Mouse (Mus musculus) neural tube, embryonic 13.5 days (tissue): Measurements from ENCODE around the gene D10Jhu81e. TPM values are rescaled to one million over a fixed set of nuclear protein-coding genes. Genes with fewer than 3 reads are reported as not detected.
"Not testable (repeated sequence)": the region's sequence is repeated elsewhere in the genome, so short reads cannot be mapped to it uniquely, and the experiment has no call there.

Experiments used
- ATAC-seq: fragments of 200-750 bp; cut with Nextera tagmentation; 2 replicates; pipeline ENCODE4 v1.8.0; 2017; ENCODE audit warnings: low read depth, mild to moderate bottlenecking, moderate TSS enrichment, moderate library complexity
- H3K27ac ChIP-seq: fragments of 300-500 bp; sonication (generic); replicated peaks from 2 replicates; pipeline ENCODE4 v1.5.1; 2015; ENCODE audit warnings: moderate library complexity, mild to moderate bottlenecking, inconsistent platforms
- H3K27me3 ChIP-seq: fragments of 300-500 bp; sonication (generic); 2 replicates; pipeline ENCODE4 v1.6.1; 2015; ENCODE audit warnings: mild to moderate bottlenecking, inconsistent platforms
- H3K36me3 ChIP-seq: fragments of 300-500 bp; sonication (generic); 2 replicates; pipeline ENCODE4 v1.6.1; 2015; ENCODE audit warnings: mild to moderate bottlenecking, inconsistent platforms
- H3K4me1 ChIP-seq: fragments of 300-500 bp; sonication (generic); replicated peaks from 2 replicates; pipeline ENCODE4 v1.6.1; 2015; ENCODE audit warnings: inconsistent platforms
- H3K4me2 ChIP-seq: fragments of 300-500 bp; sonication (generic); 2 replicates; pipeline ENCODE4 v1.6.1; 2015; ENCODE audit warnings: inconsistent platforms, mild to moderate bottlenecking, moderate library complexity
- H3K4me3 ChIP-seq: fragments of 300-500 bp; sonication (generic); 2 replicates; pipeline ENCODE4 v1.5.1; 2015; ENCODE audit warnings: mild to moderate bottlenecking, inconsistent platforms
- H3K9ac ChIP-seq: fragments of 300-500 bp; sonication (generic); 2 replicates; pipeline ENCODE4 v1.6.1; 2015; ENCODE audit warnings: moderate library complexity, mild to moderate bottlenecking, inconsistent platforms
- H3K9me3 ChIP-seq: fragments of 300-500 bp; sonication (generic); 2 replicates; pipeline ENCODE4 v1.6.1; 2016; ENCODE audit warnings: inconsistent platforms
- WGBS: fragments of 180-500 bp; shearing (Covaris S2); methylation state at CpG from one replicate; pipeline ENCODE4 v1.1.7; 2015; 5-methylcytosine and 5-hydroxymethylcytosine counted together
- polyA plus RNA-seq: library from polyadenylated mRNA; unstranded; fragments of >200 nt; fragmentation: Nextera tagmentation; extraction: Ambion mirVana; gene quantifications from 2 replicates; pipeline ENCODE4 v1.2.1, GENCODE M21; 2015

Gene D10Jhu81e
- polyA plus RNA-seq, 1 experiment from 2014 or later, result 20.8 TPM

GRCm38 (mm10) chr10:78138812-78139523, 30.6 kb downstream of the D10Jhu81e start:
- 68% methylated on average over 14 of the region's 14 CpGs for WGBS
- Histone ChIP-seq H3K27me3 (no peaks in the 10 kb centered on the region), H3K9ac (no peak overlapping the region), H3K4me1 (peaks cover 15% of the 10 kb centered on the region), H3K36me3 (no peaks in the 10 kb centered on the region), H3K4me3 (no peak overlapping the region), H3K9me3 (no peaks in the 10 kb centered on the region), H3K4me2 (no peak overlapping the region), H3K27ac (no peak overlapping the region; the same call in 1 of the 2 replicates)
- no peak for ATAC-seq

- WGBS, result 84% methylated on average over 3 of the region's 3 CpGs
- Histone ChIP-seq H3K9me3 (no peaks in the 10 kb centered on the region), H3K4me2 (no peak overlapping the region), H3K4me1 (peaks cover 15% of the 10 kb centered on the region), H3K4me3 (no peak overlapping the region), H3K27ac (no peak overlapping the region), H3K9ac (no peak overlapping the region), H3K36me3 (no peaks in the 10 kb centered on the region), H3K27me3 (no peaks in the 10 kb centered on the region)
- ATAC-seq, result no peak
These were observed 32.4 kb downstream of the D10Jhu81e start for GRCm38 (mm10) chr10:78137191-78137590.

- ATAC-seq, result no peak
- H3K36me3 ChIP-seq, result no peaks in the 10 kb centered on the region
- H3K4me3 ChIP-seq, result no peak overlapping the region
- peaks cover 15% of the 10 kb centered on the region for H3K4me1 ChIP-seq
- WGBS, result 79% methylated on average over 5 of the region's 5 CpGs
- no peaks in the 10 kb centered on the region for H3K27me3 ChIP-seq
- H3K9me3 ChIP-seq, result no peaks in the 10 kb centered on the region
- no peak overlapping the region for H3K9ac ChIP-seq
- no peak overlapping the region for H3K4me2 ChIP-seq
- no peak overlapping the region for H3K27ac ChIP-seq
These were observed 33.6 kb downstream of the D10Jhu81e start for GRCm38 (mm10) chr10:78135947-78136346.

- WGBS, result 14% methylated on average over 14 of the region's 14 CpGs
- Histone ChIP-seq H3K27me3 (no peaks in the 10 kb centered on the region), H3K9ac (peak overlapping the region; percentile 34; the same call in 1 of the 2 replicates), H3K27ac (no peak overlapping the region), H3K4me3 (no peak overlapping the region), H3K9me3 (no peaks in the 10 kb centered on the region), H3K4me1 (peaks cover 15% of the 10 kb centered on the region), H3K4me2 (peak overlapping the region; percentile 39), H3K36me3 (no peaks in the 10 kb centered on the region)
- peak; percentile 55; the same call in 1 of the 2 replicates for ATAC-seq
These were observed 34.4 kb downstream of the D10Jhu81e start for GRCm38 (mm10) chr10:78134975-78135798.

GRCm38 (mm10) chr10:78134400-78134799, 35.2 kb downstream of the D10Jhu81e start:
- no peaks in the 10 kb centered on the region for H3K9me3 ChIP-seq
- no peak for ATAC-seq
- no peak overlapping the region for H3K4me2 ChIP-seq
- no peak overlapping the region for H3K9ac ChIP-seq
- no peaks in the 10 kb centered on the region for H3K27me3 ChIP-seq
- 72% methylated on average over 4 of the region's 4 CpGs for WGBS
- H3K36me3 ChIP-seq, result no peaks in the 10 kb centered on the region
- no peak overlapping the region for H3K27ac ChIP-seq
- peaks cover 15% of the 10 kb centered on the region for H3K4me1 ChIP-seq
- no peak overlapping the region for H3K4me3 ChIP-seq

- H3K27me3 ChIP-seq, result no peaks in the 10 kb centered on the region
These were observed 39.6 kb downstream of the D10Jhu81e start for GRCm38 (mm10) chr10:78129998-78130397.

GRCm38 (mm10) chr10:78129423-78129822, 40.2 kb downstream of the D10Jhu81e start:
- Histone ChIP-seq H3K27ac (no peak overlapping the region), H3K9ac (no peak overlapping the region), H3K9me3 (no peaks in the 10 kb centered on the region), H3K4me3 (no peak overlapping the region), H3K4me2 (no peak overlapping the region), H3K27me3 (no peaks in the 10 kb centered on the region), H3K36me3 (no peaks in the 10 kb centered on the region), H3K4me1 (peaks cover 3% of the 10 kb centered on the region; the same call in 1 of the 2 replicates)
- WGBS, result 60% methylated on average over 11 of the region's 11 CpGs
- ATAC-seq, result no peak

More at GRCm38 (mm10) chr10:78129998-78130397, 39.6 kb downstream of the D10Jhu81e start:
- Histone ChIP-seq H3K4me1 (peaks cover 8% of the 10 kb centered on the region), H3K4me3 (no peak overlapping the region), H3K27ac (no peak overlapping the region), H3K4me2 (no peak overlapping the region), H3K36me3 (no peaks in the 10 kb centered on the region), H3K9me3 (no peaks in the 10 kb centered on the region), H3K9ac (no peak overlapping the region)
- no peak for ATAC-seq
- WGBS, result 71% methylated on average over 4 of the region's 4 CpGs

- Histone ChIP-seq H3K4me3 (no peak overlapping the region), H3K4me2 (no peak overlapping the region), H3K9ac (no peak overlapping the region), H3K9me3 (no peaks in the 10 kb centered on the region), H3K27me3 (no peaks in the 10 kb centered on the region), H3K4me1 (no peaks in the 10 kb centered on the region), H3K36me3 (no peaks in the 10 kb centered on the region), H3K27ac (no peak overlapping the region)
- WGBS, result 84% methylated on average over 2 of the region's 2 CpGs
- ATAC-seq, result no peak
These were observed 40.9 kb downstream of the D10Jhu81e start for GRCm38 (mm10) chr10:78128647-78129046.

GRCm38 (mm10) chr10:78127931-78128330, 41.7 kb downstream of the D10Jhu81e start:
- Histone ChIP-seq H3K27ac (no peak overlapping the region), H3K4me2 (no peak overlapping the region), H3K36me3 (no peaks in the 10 kb centered on the region), H3K27me3 (no peaks in the 10 kb centered on the region), H3K4me1 (no peaks in the 10 kb centered on the region), H3K9me3 (no peaks in the 10 kb centered on the region), H3K4me3 (no peak overlapping the region), H3K9ac (no peak overlapping the region)
- ATAC-seq, result no peak
- WGBS, result 81% methylated on average over 1 of the region's 1 CpGs

- WGBS, result 66% methylated on average over 9 of the region's 9 CpGs
- no peaks in the 10 kb centered on the region for H3K36me3 ChIP-seq
- no peak for ATAC-seq
- no peak overlapping the region for H3K27ac ChIP-seq
- H3K9ac ChIP-seq, result no peak overlapping the region
- no peaks in the 10 kb centered on the region for H3K27me3 ChIP-seq
- no peaks in the 10 kb centered on the region for H3K4me1 ChIP-seq
- no peak overlapping the region for H3K4me3 ChIP-seq
- no peak overlapping the region for H3K4me2 ChIP-seq
- H3K9me3 ChIP-seq, result no peaks in the 10 kb centered on the region
These were observed 42.3 kb downstream of the D10Jhu81e start for GRCm38 (mm10) chr10:78127046-78127870.

- Histone ChIP-seq H3K27ac (no peak overlapping the region), H3K4me1 (no peaks in the 10 kb centered on the region), H3K9me3 (no peaks in the 10 kb centered on the region), H3K36me3 (no peaks in the 10 kb centered on the region), H3K27me3 (no peaks in the 10 kb centered on the region), H3K9ac (no peak overlapping the region), H3K4me2 (no peak overlapping the region), H3K4me3 (no peak overlapping the region)
- 94% methylated on average over 5 of the region's 5 CpGs for WGBS
- ATAC-seq, result no peak
These were observed 43.3 kb downstream of the D10Jhu81e start for GRCm38 (mm10) chr10:78126311-78126710.

GRCm38 (mm10) chr10:78125061-78125460, 44.5 kb downstream of the D10Jhu81e start:
- not testable (repeated sequence) for H3K4me2 ChIP-seq, H3K4me3 ChIP-seq, H3K9ac ChIP-seq, H3K27me3 ChIP-seq, H3K36me3 ChIP-seq, H3K27ac ChIP-seq, ATAC-seq, H3K9me3 ChIP-seq, H3K4me1 ChIP-seq
- 83% methylated on average over 8 of the region's 8 CpGs for WGBS
